9 mouse cellular contexts compared by ENCODE assay signal in the genomic region with DNA sequence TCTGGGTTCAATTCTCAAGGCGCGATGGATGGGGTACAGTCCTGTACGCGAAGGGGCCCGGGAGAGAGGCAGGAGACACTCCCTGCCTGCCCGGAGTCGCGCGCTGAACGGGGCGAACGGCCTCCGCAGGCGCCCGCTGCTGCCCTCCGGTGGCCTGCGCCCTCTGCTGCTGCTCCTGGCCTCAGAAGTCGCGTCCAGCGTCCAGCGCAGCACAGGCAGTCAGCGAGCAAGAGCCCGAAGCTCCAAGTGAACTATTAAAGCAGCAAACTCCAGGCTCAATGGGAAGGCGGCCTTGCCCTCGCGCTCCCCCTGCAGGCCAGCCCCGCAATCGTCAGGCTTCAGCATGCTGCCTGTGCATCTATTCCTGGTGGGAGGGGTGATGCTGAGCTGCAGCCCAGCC. TPM values are rescaled to one million over a fixed set of nuclear protein-coding genes. Genes with fewer than 3 reads are reported as not detected.
A peak's percentile ranks its signal among the peaks of the same experiment; 100 is the strongest.
DNase-seq lines count a peak whose midpoint lies in the region; ATAC-seq and TF ChIP-seq lines count a peak whose summit lies in the region.
"Not testable (repeated sequence)": the region's sequence is repeated elsewhere in the genome, so short reads cannot be mapped to it uniquely, and the experiment has no call there.
"Had no signal": no experiment of that assay in that cellular context is flagged by ENCODE, and none has a peak within 500 bp of the region (broad histone marks: within the 10 kb centered on the region; RNA-seq: fewer than 3 reads in every experiment).

No protein-coding gene starts in this region.

- TF ChIP-seq CTCF in heart, adult 2 months (IDR thresholded peaks at IDR 0.05), result peak; percentile 69
- peak; percentile 76 for TF ChIP-seq CTCF in intestine, postnatal 0 days (IDR thresholded peaks at IDR 0.05; ENCODE audit: low read depth)

- not testable (repeated sequence) for H3K9me3 ChIP-seq in embryonic facial prominence, embryonic 10.5 days; intestine, postnatal 0 days (ENCODE audit: control insufficient read depth)

- under 1% methylated on average over 24 of the region's 28 CpGs for WGBS in embryonic facial prominence, embryonic 10.5 days
- 1% methylated on average over 23 of the region's 28 CpGs for WGBS in heart, adult 2 months
- 2% methylated on average over 19 of the region's 28 CpGs for WGBS in intestine, postnatal 0 days

- peak overlapping the region; percentile 67 for H3K27ac ChIP-seq in embryonic facial prominence, embryonic 10.5 days (replicated peaks)
- H3K27ac ChIP-seq in heart, adult 2 months, result peak overlapping the region; percentile 40; the same call in 1 of the 2 replicates
- H3K27ac ChIP-seq in intestine, postnatal 0 days (ENCODE audit: low read depth, low read length), result peak overlapping the region; percentile 54; the same call in 1 of the 2 replicates

- H3K4me2 ChIP-seq in intestine, postnatal 0 days (replicated peaks; ENCODE audit: low read depth), result peak overlapping the region; percentile 52

- ATAC-seq in intestine, postnatal 0 days, result not testable (repeated sequence)

- peak; percentile 90 for DNase-seq in adrenal gland, adult 2 months
- peak; percentile 84 for DNase-seq in embryonic facial prominence, embryonic 10.5 days (ENCODE audit: low spot score)
- DNase-seq in heart, adult 2 months, result peak; percentile 84 to 89
- peak; percentile 22 to 34 for DNase-seq in left cerebral cortex, adult 8-10 months (ENCODE audit: low spot score in 2 of 2)
- peak; percentile 85 for DNase-seq in lung, postnatal 25 days (ENCODE audit: low spot score)
- DNase-seq in right cerebral cortex, adult 18-20 months, result peak; percentile 46
- DNase-seq in urinary bladder, adult 18-20 months (ENCODE audit: low spot score in 2 of 2), result peak; percentile 47 to 69

- H3K9ac ChIP-seq in heart, adult 2 months (ENCODE audit: low read depth, low read length), result peak overlapping the region; percentile 43; the same call in 1 of the 2 replicates
- not testable (repeated sequence) for H3K9ac ChIP-seq in intestine, postnatal 0 days (ENCODE audit: low read depth, low read length)

- TF ChIP-seq POLR2A in heart, adult 2 months (IDR thresholded peaks at IDR 0.05; ENCODE audit: insufficient read depth, low read depth, low read length), result peak; percentile 80

- peak overlapping the region; percentile 50 for H3K4me3 ChIP-seq in embryonic facial prominence, embryonic 10.5 days
- not testable (repeated sequence) for H3K4me3 ChIP-seq in heart, adult 2 months
- peak overlapping the region; percentile 24 for H3K4me3 ChIP-seq in intestine, postnatal 0 days (ENCODE audit: low read depth, low read length)

- not testable (repeated sequence) for H3K36me3 ChIP-seq in embryonic facial prominence, embryonic 10.5 days (replicated peaks); heart, adult 2 months (ENCODE audit: control insufficient read depth, insufficient read depth, low read length); intestine, postnatal 0 days (ENCODE audit: control insufficient read depth, insufficient read depth)

- intact Hi-C loops in heart, adult 2 months (cut with DNase I), result not testable (repeated sequence)

- H3K79me2 ChIP-seq in heart, adult 2 months (replicated peaks; ENCODE audit: control insufficient read depth, insufficient read depth, low read length), result not testable (repeated sequence)

- not testable (repeated sequence) for H3K4me1 ChIP-seq in embryonic facial prominence, embryonic 10.5 days; heart, adult 2 months (ENCODE audit: control insufficient read depth, insufficient read depth, low read length); intestine, postnatal 0 days (replicated peaks; ENCODE audit: control insufficient read depth, insufficient read depth, low read length)

- not testable (repeated sequence) for H3K27me3 ChIP-seq in embryonic facial prominence, embryonic 10.5 days (replicated peaks; ENCODE audit: low read depth, poor library complexity, severe bottlenecking); heart, adult 2 months (ENCODE audit: control insufficient read depth, insufficient read depth, low read length); intestine, postnatal 0 days (replicated peaks; ENCODE audit: control insufficient read depth, insufficient read depth, low read length)

- not testable (repeated sequence) for TF ChIP-seq EP300 in heart, adult 2 months (IDR thresholded peaks at IDR 0.05; ENCODE audit: insufficient read depth, low read depth, low read length)

RNA-seq across cellular contexts. Expression of a gene that starts 0.5 kb away (rescaled TPM):
- total RNA-seq in adrenal gland, adult 2 months (2021), result not detected
- polyA plus RNA-seq in adrenal gland, adult 2 months (2012; rRNA removed), result not detected in 2 replicates
- polyA plus RNA-seq in embryonic facial prominence, embryonic 10.5 days (2016; fragmentation: Nextera tagmentation; extraction: Ambion mirVana), result 0.14 and 0.20 TPM in 2 replicates
- total RNA-seq in heart, adult 2 months (2021), result not detected
- not detected in 2 replicates for polyA plus RNA-seq in heart, adult 2 months (2012; rRNA removed)
- polyA plus RNA-seq in intestine, postnatal 0 days (2015; fragmentation: Nextera tagmentation; extraction: Ambion mirVana), result 0.20 TPM in 1 of 2 replicates, not detected in the other
- total RNA-seq in left cerebral cortex, adult 8-10 months (2022), result not detected
- total RNA-seq: hematopoietic stem cell, adult 5-6 weeks had no signal

RNA-seq across cellular contexts. Expression of a gene that starts 5.8 kb away (rescaled TPM):
- total RNA-seq in adrenal gland, adult 2 months (2021), result not detected
- polyA plus RNA-seq in adrenal gland, adult 2 months (2012; rRNA removed), result not detected in 2 replicates
- polyA plus RNA-seq in embryonic facial prominence, embryonic 10.5 days (2016; fragmentation: Nextera tagmentation; extraction: Ambion mirVana), result not detected in 2 replicates
- not detected for total RNA-seq in heart, adult 2 months (2021)
- not detected in 2 replicates for polyA plus RNA-seq in heart, adult 2 months (2012; rRNA removed)
- not detected in 2 replicates for polyA plus RNA-seq in intestine, postnatal 0 days (2015; fragmentation: Nextera tagmentation; extraction: Ambion mirVana)
- total RNA-seq in left cerebral cortex, adult 8-10 months (2022), result not detected
- total RNA-seq: hematopoietic stem cell, adult 5-6 weeks had no signal

RNA-seq across cellular contexts. Expression of a gene that starts 13.2 kb away (rescaled TPM):
- total RNA-seq in adrenal gland, adult 2 months (2021), result not detected
- not detected in 2 replicates for polyA plus RNA-seq in adrenal gland, adult 2 months (2012; rRNA removed)
- not detected in 2 replicates for polyA plus RNA-seq in embryonic facial prominence, embryonic 10.5 days (2016; fragmentation: Nextera tagmentation; extraction: Ambion mirVana)
- total RNA-seq in heart, adult 2 months (2021), result not detected
- polyA plus RNA-seq in heart, adult 2 months (2012; rRNA removed), result not detected in 2 replicates
- polyA plus RNA-seq in intestine, postnatal 0 days (2015; fragmentation: Nextera tagmentation; extraction: Ambion mirVana), result 0.13 TPM in 1 of 2 replicates, not detected in the other
- not detected for total RNA-seq in left cerebral cortex, adult 8-10 months (2022)
- total RNA-seq: hematopoietic stem cell, adult 5-6 weeks had no signal

RNA-seq across cellular contexts. Expression of a gene that starts 16.3 kb away (rescaled TPM):
- not detected for total RNA-seq in adrenal gland, adult 2 months (2021)
- not detected in 2 replicates for polyA plus RNA-seq in adrenal gland, adult 2 months (2012; rRNA removed)
- polyA plus RNA-seq in embryonic facial prominence, embryonic 10.5 days (2016; fragmentation: Nextera tagmentation; extraction: Ambion mirVana), result not detected in 2 replicates
- total RNA-seq in heart, adult 2 months (2021), result not detected
- polyA plus RNA-seq in heart, adult 2 months (2012; rRNA removed), result not detected in 2 replicates
- not detected in 2 replicates for polyA plus RNA-seq in intestine, postnatal 0 days (2015; fragmentation: Nextera tagmentation; extraction: Ambion mirVana)
- not detected for total RNA-seq in left cerebral cortex, adult 8-10 months (2022)
- total RNA-seq: hematopoietic stem cell, adult 5-6 weeks had no signal

RNA-seq across cellular contexts. Expression of a gene that starts 19.2 kb away (rescaled TPM):
- total RNA-seq in adrenal gland, adult 2 months (2021), result not detected
- polyA plus RNA-seq in adrenal gland, adult 2 months (2012; rRNA removed), result not detected in 2 replicates
- not detected in 2 replicates for polyA plus RNA-seq in embryonic facial prominence, embryonic 10.5 days (2016; fragmentation: Nextera tagmentation; extraction: Ambion mirVana)
- not detected for total RNA-seq in heart, adult 2 months (2021)
- not detected in 2 replicates for polyA plus RNA-seq in heart, adult 2 months (2012; rRNA removed)
- polyA plus RNA-seq in intestine, postnatal 0 days (2015; fragmentation: Nextera tagmentation; extraction: Ambion mirVana), result not detected in 2 replicates
- total RNA-seq in left cerebral cortex, adult 8-10 months (2022), result not detected
- total RNA-seq: hematopoietic stem cell, adult 5-6 weeks had no signal

Comparison
In these comparisons a context has a peak if more than half of its experiments do, and no peak if none do; other contexts are left out.
1. DNase-seq: peak in every context shown above with its lines; median percentile 90 in adrenal gland, adult 2 months; 86 in heart, adult 2 months; 85 in lung, postnatal 25 days; 84 in embryonic facial prominence, embryonic 10.5 days; 58 in urinary bladder, adult 18-20 months; 46 in right cerebral cortex, adult 18-20 months; 28 in left cerebral cortex, adult 8-10 months.